Mouse (Mus musculus): ENCODE data around the gene Nemp1.

Gene Nemp1

GRCm38 (mm10) chr10:127725136-127725535 is 58.4 kb downstream of the Nemp1 start:
- no peak for DNase-seq (ENCODE audit: low spot score)

- no peak for DNase-seq (ENCODE audit: low spot score)
Observed at GRCm38 (mm10) chr10:127728437-127728836, 61.7 kb downstream of the Nemp1 start.

DNA sequence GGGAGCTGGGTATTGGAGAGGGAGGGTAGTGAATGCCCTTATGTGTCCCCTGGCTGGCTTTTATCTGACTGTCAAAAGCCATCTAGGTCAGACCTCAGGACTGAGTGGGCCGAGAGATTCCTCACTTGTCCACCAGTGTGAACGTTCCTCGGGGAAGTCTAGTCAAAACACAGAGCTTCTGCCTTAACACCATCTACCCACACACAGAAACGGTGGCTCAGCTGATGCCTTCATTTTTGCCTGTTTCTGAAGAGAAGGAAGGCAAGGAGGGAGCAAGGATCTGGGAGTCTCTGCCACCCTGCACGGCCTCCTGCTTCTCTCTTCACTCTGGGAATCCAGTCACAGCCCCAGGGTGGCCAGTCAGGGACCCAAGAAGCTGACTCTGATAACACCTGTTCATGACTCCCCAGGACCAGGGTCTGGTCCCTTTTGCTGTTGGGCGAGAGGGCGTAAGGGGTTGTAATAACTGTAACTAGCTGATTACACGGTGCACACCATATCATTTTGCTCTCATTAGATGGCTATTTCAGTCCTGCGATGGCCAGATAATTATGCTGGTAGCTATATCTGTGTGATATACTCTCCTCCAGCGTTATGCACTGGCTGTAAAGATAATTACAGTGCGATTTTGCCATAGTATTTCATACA is 63.7 kb downstream of the Nemp1 start:
- DNase-seq (ENCODE audit: low spot score) = no peak

GRCm38 (mm10) chr10:127730933-127731310 is 64.2 kb downstream of the Nemp1 start:
- no peak for DNase-seq (ENCODE audit: low spot score)

DNA sequence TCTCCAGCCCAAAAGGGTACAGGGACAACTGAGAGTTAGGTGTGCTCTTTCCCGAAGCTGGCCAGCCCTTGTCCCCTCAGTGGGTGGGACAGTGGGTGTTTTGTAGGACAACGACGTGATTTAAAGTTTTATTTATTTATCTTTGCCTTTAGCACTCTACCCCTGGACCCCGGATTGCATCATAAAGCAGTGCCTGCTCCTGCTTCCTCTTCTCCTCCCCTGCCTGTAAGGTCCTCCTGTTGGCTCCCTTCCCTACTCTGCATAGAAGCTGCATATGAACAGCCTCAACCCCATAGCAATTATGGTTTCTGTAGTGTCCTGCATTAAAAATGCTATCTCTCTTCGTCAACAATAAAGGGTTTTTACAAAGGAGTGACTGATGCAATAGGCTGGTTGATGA is 64.7 kb downstream of the Nemp1 start:
- no peak for DNase-seq (ENCODE audit: low spot score)

- no peak for DNase-seq (ENCODE audit: low spot score)
Observed at GRCm38 (mm10) chr10:127734434-127734833, 67.7 kb downstream of the Nemp1 start.

GRCm38 (mm10) chr10:127736266-127736665 is 69.6 kb downstream of the Nemp1 start:
- DNase-seq (ENCODE audit: low spot score) = no peak

GRCm38 (mm10) chr10:127736916-127737315 is 70.2 kb downstream of the Nemp1 start:
- no peak for DNase-seq (ENCODE audit: low spot score)

GRCm38 (mm10) chr10:127737552-127737951 is 70.9 kb downstream of the Nemp1 start:
- no peak for DNase-seq (ENCODE audit: low spot score)

- no peak for DNase-seq (ENCODE audit: low spot score)
Observed at GRCm38 (mm10) chr10:127738151-127738882, 71.6 kb downstream of the Nemp1 start.

GRCm38 (mm10) chr10:127739083-127739660 is 72.5 kb downstream of the Nemp1 start, which contains the start of gene Zbtb39:
Gene Zbtb39, plus strand, starts transcription at chr10:127739538.
- DNase-seq (ENCODE audit: low spot score) = no peak

- no peak for DNase-seq (ENCODE audit: low spot score)
Observed at GRCm38 (mm10) chr10:127739661-127740161, 73.0 kb downstream of the Nemp1 start.

DNA sequence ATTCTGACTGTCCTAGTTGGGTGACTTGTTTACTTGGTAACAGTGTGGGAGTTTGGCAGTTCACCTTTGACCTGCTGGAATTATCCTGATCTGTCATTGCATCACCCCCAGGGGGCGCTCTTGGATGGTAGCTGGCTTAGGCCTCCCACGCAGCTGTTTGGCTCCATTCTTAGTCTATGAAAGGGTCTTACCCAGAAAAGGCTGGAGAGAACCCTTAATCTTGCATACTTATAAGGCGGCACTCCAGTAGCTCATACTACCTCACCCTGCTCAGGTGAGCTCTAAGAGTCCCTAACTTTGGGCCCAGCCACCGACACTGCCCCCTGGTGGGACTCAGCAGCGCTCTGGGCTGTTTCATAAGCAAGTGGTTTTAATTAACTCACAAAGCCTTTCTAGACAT is 78.0 kb downstream of the Nemp1 start:
- no peak for DNase-seq (ENCODE audit: low spot score)

DNA sequence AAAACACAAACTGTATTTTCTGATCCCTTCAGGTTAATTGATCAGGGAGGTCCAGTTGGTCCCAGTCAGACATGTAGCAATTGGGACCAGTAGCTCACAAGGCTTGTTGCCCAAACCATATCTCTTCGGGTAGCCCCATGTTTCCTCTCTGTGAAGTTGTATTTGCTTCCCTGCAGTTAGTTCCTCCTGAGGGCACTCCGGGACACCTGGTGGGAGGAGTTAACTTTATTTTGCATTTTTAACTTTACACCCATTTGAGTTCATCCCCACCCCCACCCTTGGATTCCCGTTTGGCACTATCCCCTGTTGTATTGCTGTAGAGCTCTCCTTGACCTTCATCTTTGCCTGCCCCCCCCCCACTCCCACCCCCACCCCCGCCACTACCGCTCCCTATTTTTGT is 79.2 kb downstream of the Nemp1 start:
- DNase-seq (ENCODE audit: low spot score) = no peak

DNA sequence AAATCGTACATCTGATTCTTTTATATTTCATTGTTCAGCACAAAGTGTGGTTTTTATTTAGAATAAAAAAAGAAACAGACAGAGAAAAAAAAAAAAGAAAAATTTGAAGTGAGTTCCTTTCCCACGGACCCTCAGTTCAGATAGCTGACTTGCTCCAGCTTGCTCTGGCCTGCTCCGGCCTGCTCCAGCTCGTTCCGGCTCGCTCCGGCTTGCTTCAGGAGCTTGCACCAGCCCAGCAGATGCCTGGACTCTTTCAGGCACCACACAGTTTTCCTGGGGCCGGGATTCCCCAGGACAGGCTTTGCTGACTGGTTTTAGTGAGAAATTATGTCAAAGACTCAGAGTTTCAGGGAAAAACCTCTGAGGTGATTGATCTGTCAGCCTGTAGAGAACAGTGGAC is 80.6 kb downstream of the Nemp1 start:
- DNase-seq (ENCODE audit: low spot score) = no peak

GRCm38 (mm10) chr10:127748847-127749612 is 82.3 kb downstream of the Nemp1 start:
- DNase-seq (ENCODE audit: low spot score) = no peak

DNA sequence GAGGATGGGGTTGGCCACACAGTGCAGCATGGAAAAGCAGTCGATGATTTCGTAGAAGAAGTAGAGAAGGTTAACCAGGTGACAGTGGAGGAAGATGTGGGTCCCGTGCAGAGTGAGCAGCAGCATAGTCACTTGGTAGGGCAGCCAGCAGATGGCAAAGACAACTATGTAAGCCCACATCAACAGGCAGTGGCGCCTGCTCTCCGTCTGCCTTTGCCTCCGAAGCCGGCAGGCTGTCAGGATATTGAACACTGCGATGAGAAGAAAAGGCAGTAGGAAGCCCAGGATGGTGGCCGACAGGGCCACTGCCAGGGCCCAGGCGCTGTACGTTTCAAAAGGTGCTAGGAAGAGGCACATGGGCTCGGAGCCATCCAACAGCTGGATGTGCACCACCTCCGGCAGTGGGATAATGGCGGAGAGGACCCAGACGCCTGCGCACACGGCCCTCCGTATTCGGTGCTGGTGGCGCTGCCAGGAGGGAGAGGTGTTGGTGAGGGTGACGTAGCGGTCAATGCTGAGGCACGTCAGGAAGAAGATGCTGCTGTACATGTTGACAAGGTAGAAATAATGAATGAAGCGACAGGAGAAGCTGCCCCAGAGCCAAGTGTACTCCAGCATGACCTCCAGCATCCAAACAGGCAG is 83.6 kb downstream of the Nemp1 start:
- no peak for DNase-seq (ENCODE audit: low spot score)

All from urinary bladder, postnatal 10 days (tissue).